Mouse (Mus musculus) T-helper 1 cell (primary cell): ENCODE results near the gene Nlk.
"Not testable (repeated sequence)": the region's sequence is repeated elsewhere in the genome, so short reads cannot be mapped to it uniquely, and the experiment has no call there.

Source experiments
- in situ Hi-C: fragments of 300-600 bp; cut with MboI, MseI; formaldehyde crosslinking; loops from one replicate; pipeline ENCODE4 v1.15.1; 2025; ENCODE audit warnings: high pct_unique_total_duplicates

The Nlk gene

GRCm38 (mm10) chr11:78545181-78545580, 152.0 kb downstream of the Nlk start:
- in situ Hi-C loops, result no loop called here

- in situ Hi-C loops, result no loop called here
Observed at GRCm38 (mm10) chr11:78544449-78545111, 152.6 kb downstream of the Nlk start.

- in situ Hi-C loops, result no loop called here
Observed at GRCm38 (mm10) chr11:78540358-78540757, 156.8 kb downstream of the Nlk start.

- in situ Hi-C loops, result no loop called here
Observed at GRCm38 (mm10) chr11:78536690-78537084, 160.5 kb downstream of the Nlk start.

- in situ Hi-C loops, result no loop called here
Observed at GRCm38 (mm10) chr11:78536080-78536689, 161.0 kb downstream of the Nlk start, which contains the start of the genes Tnfaip1 and Ift20. Gene Tnfaip1 (minus strand): TSS chr11:78536332. Gene Ift20 (plus strand): TSS chr11:78536361.

GRCm38 (mm10) chr11:78535376-78536079, 161.6 kb downstream of the Nlk start:
- in situ Hi-C loops, result no loop called here

- in situ Hi-C loops, result no loop called here
Observed at GRCm38 (mm10) chr11:78534516-78534915, 162.7 kb downstream of the Nlk start.

GRCm38 (mm10) chr11:78531515-78531914, 165.7 kb downstream of the Nlk start:
- in situ Hi-C loops, result not testable (repeated sequence)

GRCm38 (mm10) chr11:78531046-78531445, 166.1 kb downstream of the Nlk start:
- in situ Hi-C loops, result no loop called here

- in situ Hi-C loops, result no loop called here
Observed at GRCm38 (mm10) chr11:78530001-78530400, 167.2 kb downstream of the Nlk start.

GRCm38 (mm10) chr11:78528714-78529113, 168.5 kb downstream of the Nlk start:
- in situ Hi-C loops, result no loop called here

GRCm38 (mm10) chr11:78524838-78525237, 172.3 kb downstream of the Nlk start:
- in situ Hi-C loops, result no loop called here

GRCm38 (mm10) chr11:78523241-78523955, 173.8 kb downstream of the Nlk start:
- in situ Hi-C loops, result no loop called here

GRCm38 (mm10) chr11:78522481-78522997, 174.6 kb downstream of the Nlk start:
- in situ Hi-C loops, result no loop called here

GRCm38 (mm10) chr11:78521880-78522279, 175.3 kb downstream of the Nlk start:
- in situ Hi-C loops, result no loop called here

GRCm38 (mm10) chr11:78518931-78519330, 178.2 kb downstream of the Nlk start:
- in situ Hi-C loops, result no loop called here
